Mouse (Mus musculus) neural tube, embryonic 10.5 days (tissue): ENCODE data around the gene Tnk2.
A peak's percentile ranks its signal among the peaks of the same experiment; 100 is the strongest.

Experiments
- DNase-seq: peaks from one replicate; pipeline ENCODE4 v3.0.0-alpha.2; 2017; ENCODE audit warnings: low spot score; ENCODE audit errors: extremely low spot score

The Tnk2 gene

GRCm38 (mm10) chr16:32677040-32677700 is 33.5 kb downstream of the Tnk2 start:
- no peak for DNase-seq

GRCm38 (mm10) chr16:32677903-32678302 is 34.2 kb downstream of the Tnk2 start:
- DNase-seq: no peak

GRCm38 (mm10) chr16:32678812-32679211 is 35.1 kb downstream of the Tnk2 start:
- no peak for DNase-seq

- DNase-seq: no peak
These were observed 36.3 kb downstream of the Tnk2 start for GRCm38 (mm10) chr16:32679976-32680375.

GRCm38 (mm10) chr16:32680806-32681205 is 37.1 kb downstream of the Tnk2 start:
- DNase-seq: no peak

GRCm38 (mm10) chr16:32682194-32682593 is 38.5 kb downstream of the Tnk2 start:
- DNase-seq: peak; percentile 59

- DNase-seq: no peak
These were observed 39.2 kb downstream of the Tnk2 start for GRCm38 (mm10) chr16:32682841-32683240.

GRCm38 (mm10) chr16:32683343-32683742 is 39.7 kb downstream of the Tnk2 start:
- DNase-seq: no peak

- DNase-seq: no peak
These were observed 41.7 kb downstream of the Tnk2 start for GRCm38 (mm10) chr16:32685405-32685804.

GRCm38 (mm10) chr16:32685998-32686397 is 42.3 kb downstream of the Tnk2 start:
- no peak for DNase-seq

GRCm38 (mm10) chr16:32687221-32687620 is 43.5 kb downstream of the Tnk2 start:
- no peak for DNase-seq

GRCm38 (mm10) chr16:32688770-32689169 is 45.1 kb downstream of the Tnk2 start:
- DNase-seq: no peak

- peak; percentile 64 for DNase-seq
These were observed 45.8 kb downstream of the Tnk2 start for GRCm38 (mm10) chr16:32689501-32689900.

- DNase-seq: no peak
These were observed 53.3 kb downstream of the Tnk2 start for GRCm38 (mm10) chr16:32696841-32697464.

- no peak for DNase-seq
These were observed 54.2 kb downstream of the Tnk2 start for GRCm38 (mm10) chr16:32697665-32698446.

GRCm38 (mm10) chr16:32698550-32698949 is 54.9 kb downstream of the Tnk2 start:
- no peak for DNase-seq

- no peak for DNase-seq
These were observed 59.7 kb downstream of the Tnk2 start for GRCm38 (mm10) chr16:32703312-32703912.

- no peak for DNase-seq
These were observed 61.9 kb downstream of the Tnk2 start for GRCm38 (mm10) chr16:32705606-32706005.

- DNase-seq: no peak
These were observed 63.6 kb downstream of the Tnk2 start for GRCm38 (mm10) chr16:32707111-32707823.

GRCm38 (mm10) chr16:32707824-32708456 is 64.3 kb downstream of the Tnk2 start:
- no peak for DNase-seq
